Mouse (Mus musculus) CD4-positive, CD25-positive, alpha-beta regulatory T cell, adult 2 months (primary cell): ENCODE measurements around the gene Usp24.
A peak's percentile ranks its signal among the peaks of the same experiment; 100 is the strongest.

ENCODE experiments used
- DNase-seq: peaks from one replicate; pipeline ENCODE4 v3.0.0-alpha.2; 2012; ENCODE audit warnings: low read depth, low spot score

Gene Usp24

DNA sequence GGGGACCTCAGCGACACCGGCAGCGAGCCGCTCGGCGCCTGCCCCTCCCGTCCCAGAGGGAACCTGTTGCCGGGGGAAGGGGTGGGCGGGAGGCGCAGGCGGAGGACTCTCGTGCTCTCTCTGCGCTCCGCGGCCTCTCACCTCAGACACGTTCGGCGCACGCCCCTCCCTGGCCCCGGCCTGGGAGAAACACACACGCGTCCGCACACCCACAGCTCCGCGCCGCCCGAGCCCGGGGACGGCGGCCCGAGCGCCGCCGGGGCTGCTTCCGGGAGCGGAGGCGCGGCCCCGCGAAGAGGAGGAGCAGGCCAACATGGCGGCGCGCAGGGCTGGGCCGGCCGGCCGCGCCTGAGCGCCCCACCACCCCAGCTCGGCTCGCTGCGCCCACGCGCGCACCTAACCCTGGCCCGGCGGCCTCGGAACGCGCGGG is at the start of gene Usp24:
TSS of gene Usp24 (plus strand) at position 293 of the 430 bp plus-strand sequence.
- peak; percentile 86 for DNase-seq

DNA sequence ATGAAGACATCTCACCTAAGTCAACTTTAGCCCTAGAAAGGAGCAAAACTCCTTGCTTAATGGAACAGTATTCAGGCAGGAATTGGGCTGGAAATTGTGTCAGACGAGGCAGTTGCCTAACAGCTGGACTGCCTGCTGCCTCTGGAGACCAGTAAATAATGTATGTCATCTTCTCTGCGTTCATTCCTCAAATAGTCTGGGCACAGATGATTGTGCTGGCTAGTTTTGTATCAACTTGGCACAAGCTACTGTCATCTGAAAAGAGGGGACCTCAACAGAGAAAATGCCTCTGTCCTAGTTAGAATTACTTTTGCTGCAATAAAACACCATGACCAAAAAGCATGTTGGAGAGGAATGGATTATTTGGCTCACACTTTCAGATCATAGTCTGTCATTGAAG is 39.1 kb upstream of the Usp24 start:
- DNase-seq, result no peak

DNA sequence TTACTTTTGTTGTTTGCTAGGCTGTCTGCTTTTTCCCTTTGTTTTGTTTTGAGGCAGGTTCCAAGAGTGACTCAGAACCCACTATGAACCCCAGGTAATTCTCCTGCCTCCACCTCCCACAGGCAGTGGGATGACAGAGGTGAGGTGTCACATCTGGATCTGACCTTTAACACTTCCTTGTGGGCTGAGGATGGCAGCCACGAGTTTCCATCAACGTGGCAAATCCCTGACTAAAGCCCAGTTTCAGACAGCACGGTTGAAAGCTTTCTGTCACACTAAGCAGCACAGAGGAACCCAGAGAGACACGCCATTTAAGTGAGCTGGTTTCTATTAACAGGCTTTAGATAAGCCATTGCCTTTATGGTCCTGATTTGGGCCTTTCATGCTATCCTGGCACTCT is 36.8 kb upstream of the Usp24 start:
- no peak for DNase-seq

DNA sequence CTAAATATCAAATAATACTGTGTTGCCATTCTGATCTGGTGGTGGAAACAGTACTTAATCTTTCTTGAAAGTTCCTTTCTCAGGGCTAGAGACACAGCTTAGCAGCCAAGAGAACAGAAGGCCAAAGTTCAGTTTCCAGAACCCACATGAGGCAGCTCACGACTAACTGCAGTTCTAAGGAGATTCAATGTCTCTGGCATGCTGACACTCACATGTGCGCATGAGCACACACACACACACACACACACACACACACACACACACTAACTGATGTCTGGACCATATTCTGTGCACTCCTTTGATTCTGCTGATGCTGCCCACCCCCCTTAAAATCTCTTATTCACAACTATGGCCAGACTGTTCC is 34.9 kb upstream of the Usp24 start:
- DNase-seq, result peak; percentile 20

DNA sequence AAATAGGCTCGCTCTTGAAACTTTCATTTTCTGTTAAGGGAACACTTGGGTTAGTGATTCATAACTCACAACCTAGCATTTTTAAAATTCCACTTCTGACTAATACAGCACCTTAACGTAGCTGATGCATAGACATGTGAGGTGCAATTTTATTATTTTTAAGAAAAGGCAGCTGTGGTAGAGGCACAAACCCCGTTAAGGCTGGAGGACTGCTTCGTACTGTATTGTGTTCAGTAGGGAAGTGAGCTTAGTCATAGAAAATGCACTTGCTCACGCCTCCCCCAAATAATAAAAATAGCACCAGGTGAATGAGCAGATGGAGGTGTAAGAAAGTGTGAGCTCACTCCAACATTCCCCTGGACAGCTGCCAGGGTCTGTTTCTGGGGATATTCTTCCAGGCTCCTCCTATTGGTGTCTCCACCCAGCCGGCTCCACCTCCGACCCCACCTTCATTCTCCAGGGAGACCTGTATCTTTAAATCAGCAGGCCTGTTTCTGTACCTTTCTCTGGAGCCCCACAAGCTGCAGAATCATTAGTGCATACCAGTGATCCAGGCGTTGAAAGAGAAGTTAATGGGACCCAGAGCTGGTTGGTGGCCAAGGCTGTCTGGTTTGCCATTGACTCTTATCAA is 34.4 kb upstream of the Usp24 start:
- no peak for DNase-seq

DNA sequence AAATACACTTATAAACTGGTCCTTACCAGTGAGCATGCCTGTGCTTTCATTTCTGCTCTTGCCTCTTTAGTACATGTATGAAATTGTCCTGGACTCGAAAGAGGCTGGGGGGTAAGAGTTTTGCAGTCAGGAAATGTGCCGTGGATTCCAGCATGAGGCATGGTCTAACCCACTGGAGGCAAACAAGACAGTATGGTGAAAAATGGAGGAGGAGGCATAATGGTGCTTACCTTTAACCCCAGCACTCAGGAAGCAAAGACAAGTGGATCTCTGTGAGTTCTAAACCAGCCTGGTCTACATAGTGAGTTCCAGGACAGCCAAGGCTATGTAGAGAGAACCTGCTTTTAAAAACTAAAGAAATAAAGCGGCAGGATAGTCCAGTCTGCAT is 33.9 kb upstream of the Usp24 start:
- DNase-seq, result no peak

DNA sequence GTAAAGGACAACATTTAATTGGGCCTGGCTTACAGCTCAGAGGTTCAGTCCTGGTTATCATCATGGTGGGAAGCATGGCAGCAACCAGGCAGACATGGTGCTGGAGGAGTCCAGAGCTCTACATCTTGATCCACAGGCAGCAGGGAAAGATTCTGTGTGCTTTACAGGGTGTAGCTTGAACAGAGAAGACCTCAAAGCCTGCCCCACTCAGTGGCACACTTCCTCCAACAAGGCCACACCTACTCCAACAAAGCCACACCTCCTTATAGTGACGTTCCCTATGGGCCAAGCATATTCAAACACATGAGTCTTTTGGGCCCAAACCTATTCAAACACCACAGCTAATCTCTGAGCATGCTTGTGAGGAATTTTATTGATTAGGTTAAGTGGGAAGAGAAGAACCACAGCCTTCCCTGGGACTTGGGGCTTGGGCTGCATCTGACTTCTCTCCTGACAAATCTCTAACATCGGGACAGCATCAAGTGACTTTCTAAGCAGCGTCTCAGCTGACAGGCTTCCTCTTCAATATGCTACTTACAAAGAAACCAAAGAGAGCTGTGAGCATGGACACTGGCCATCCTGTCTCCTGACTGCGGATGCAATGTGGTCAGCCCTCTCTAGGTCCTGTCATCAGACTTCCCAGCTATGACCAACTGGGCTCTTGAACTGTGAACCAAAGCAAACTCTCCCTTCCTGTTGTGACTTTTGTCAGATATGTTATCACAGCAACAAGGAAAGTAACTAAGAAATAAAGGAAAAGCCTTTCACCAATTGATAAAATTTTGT is 28.9 kb upstream of the Usp24 start:
- DNase-seq, result no peak

DNA sequence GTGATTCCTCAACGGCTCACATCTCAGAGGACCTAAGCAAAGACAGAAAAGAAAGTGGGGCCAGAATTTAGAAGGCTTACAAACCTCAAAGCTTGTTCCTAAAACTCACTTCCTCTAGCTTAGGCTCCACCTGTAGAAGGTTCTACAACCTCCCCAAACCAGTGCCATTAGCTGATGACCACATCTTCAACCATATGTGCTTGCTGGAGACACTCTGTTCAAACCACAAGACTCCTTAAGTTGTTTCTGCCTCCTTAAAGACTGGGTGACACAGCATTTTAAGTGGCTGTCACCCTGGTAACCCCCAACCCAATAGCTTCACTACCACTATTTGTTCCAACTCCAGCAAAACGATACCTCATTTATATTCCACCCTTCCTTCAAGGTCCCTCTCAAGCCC is 25.8 kb upstream of the Usp24 start:
- no peak for DNase-seq

DNA sequence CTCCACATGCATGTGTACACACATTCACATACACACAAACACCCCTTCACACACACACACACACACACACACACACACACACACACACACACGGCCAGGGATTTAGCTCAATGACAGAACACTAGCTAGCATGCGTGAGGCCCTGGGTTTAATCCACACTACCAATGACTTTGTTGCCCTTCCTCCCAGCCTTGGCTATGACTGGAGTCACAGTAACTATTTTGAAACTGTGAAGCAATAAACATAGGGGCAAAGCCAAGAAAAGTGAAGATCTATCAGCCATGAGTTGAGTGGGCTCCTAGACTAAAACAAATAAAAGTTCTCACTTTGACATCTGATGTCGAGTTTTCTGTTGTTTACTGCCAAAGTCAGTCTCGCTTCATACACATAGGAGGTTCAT is 23.2 kb upstream of the Usp24 start:
- no peak for DNase-seq

DNA sequence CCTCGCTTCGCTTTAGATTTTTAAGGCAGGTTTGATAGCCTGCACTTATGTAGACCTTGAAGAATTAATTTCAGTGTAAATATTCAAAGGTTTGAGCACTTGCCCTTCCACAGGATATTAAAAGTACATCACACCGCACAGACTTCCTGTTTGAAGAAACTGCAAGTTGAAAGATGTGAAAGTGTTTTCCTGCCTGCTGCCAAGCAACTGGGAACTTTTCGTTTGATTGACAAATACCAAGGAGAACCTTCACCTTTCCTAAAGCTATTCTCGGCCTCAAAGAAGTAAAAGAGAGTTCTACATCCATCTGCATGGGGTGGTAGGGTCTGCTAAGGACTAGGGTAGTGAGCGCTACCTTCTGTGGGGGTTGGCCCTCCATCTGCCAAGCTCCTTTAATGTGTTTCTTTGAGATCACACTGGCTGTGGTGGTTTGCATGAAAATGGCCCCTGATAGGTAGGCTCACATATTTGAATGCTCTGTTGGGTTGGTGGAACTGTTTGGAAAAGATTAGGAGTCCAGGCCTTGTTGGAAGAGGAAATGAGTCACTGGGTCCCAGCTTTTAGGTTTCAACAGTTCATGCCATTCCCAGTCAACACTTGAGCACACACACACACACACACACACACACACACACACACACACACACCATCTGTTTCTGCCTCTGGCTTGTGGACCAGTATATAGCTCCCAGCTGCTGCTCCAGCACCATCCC is 22.5 kb upstream of the Usp24 start:
- peak; percentile 69 for DNase-seq

DNA sequence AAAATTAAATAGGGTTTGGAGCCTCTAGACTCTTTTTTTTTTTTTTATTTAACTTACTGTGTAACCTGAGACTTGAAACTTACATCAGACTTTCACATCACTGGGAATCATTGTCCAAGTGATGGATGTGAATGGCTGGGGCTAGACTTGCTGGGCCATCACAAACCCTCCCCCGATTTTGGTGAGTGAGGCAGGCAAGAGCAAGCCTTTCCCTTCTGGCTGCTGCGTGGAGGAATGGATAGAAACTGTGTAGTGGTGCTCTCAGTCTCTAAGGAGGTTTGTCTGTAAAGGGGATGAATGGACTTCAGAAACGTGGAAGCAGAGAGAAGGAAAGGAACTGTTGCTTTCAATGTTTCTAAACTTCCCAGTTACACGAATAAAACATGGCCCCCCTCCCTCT is 20.3 kb upstream of the Usp24 start:
- no peak for DNase-seq

DNA sequence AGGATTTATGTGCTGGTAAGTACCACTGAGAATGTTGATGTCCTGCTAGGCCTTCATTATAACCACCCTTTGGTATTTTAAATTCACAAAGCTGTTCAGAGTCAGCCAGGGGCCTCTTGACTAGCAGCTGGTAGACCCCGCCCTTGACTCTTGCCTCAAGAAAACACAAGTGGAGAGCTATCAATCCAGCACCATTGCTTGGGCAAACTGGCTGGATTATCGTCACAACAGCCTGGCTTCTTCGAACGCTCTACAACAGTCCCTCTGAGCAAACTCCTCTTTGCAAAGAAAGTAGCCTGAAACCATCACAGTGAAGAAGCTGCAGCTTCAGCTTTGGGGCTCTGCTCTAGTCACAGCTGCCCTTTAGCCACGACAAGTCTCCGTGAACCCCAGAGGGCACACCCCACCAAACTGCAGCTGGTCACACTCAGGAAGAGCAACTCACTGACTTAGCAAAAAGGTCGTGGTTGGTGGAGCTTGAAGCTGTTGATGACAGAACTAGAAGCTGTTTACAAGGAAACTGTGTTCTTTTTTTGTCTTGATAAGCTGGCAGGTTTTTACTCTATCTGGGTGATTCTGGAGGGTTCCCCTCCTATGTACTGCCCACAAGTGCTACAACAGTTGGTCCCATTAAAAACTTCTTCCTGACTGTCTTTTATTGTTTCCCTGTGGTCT is 19.5 kb upstream of the Usp24 start:
- no peak for DNase-seq

DNA sequence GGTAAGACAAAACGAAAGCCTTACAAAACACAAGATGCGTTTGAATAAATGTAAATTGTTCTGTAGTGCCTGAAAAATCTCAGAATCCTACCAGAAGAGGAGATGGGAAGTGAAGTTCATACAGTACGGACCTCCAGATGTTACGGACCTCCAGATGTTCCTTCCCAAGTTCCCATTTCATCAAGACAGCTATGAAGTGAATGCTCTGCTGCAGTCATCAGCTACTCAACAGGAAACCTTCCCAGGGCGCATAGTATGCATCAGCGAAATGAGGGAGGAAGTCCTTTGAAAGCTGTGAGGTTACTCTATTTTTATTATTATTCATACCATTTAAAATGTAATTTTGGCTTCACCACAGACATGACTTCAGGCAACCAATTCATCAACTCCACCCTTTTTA is 14.7 kb upstream of the Usp24 start:
- no peak for DNase-seq

DNA sequence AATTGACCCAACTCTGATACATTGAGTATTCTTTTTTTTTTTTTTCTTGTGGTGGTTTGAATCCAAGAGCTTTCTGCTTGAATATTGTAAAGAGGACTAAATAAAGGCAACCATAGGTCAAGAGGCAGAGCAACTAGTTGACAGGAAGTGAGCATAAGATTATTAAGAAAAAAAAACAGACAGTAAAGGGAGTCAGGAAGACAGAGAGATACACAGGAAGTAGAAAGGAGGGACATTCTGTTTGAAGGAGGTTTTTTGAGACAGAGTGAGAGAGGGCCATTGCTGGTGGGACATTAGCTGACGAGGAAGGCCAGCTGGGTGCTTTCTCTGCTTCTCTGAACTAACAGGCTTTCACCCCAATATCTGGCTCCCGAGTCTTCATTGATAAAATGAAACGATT is 7.9 kb upstream of the Usp24 start:
- no peak for DNase-seq

DNA sequence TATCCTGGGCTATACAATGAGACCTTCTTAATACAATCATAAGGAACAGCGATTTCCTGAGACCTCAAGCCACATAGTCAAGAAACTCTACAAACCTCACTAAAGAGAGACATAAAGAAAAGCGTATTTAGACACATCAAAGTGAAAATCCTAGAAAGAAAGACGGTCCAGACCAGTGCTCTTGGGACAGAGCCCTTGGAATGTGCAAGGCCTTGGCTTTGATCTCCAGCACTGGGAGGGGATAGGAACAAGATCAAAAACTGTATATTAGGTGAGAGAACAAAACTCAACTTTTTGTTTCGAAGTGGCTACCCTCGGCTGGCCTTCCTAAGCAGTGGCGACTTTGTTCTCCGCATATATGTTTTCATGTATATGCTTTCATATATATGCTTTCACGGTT is 3.4 kb upstream of the Usp24 start:
- DNase-seq, result no peak

DNA sequence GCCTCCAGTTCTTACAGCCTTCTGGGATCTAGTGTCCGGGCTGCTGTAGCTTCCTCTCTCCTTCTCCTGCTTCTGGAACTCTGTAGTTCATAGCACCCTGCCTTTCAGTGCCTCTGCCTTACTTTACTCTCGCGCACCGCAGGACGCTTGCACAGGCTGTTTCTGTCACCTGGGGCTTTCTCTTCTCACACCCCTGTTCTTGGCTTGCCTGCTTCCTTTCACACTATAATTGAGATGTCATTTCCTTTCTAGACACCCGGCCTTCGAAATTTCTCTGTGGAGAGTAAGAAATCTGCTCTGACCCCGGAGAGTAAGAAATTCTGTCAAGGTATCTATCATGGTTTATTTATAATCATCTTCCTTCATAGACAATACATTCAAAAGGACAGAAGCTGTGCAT is 2.9 kb upstream of the Usp24 start:
- DNase-seq, result peak; percentile 33

DNA sequence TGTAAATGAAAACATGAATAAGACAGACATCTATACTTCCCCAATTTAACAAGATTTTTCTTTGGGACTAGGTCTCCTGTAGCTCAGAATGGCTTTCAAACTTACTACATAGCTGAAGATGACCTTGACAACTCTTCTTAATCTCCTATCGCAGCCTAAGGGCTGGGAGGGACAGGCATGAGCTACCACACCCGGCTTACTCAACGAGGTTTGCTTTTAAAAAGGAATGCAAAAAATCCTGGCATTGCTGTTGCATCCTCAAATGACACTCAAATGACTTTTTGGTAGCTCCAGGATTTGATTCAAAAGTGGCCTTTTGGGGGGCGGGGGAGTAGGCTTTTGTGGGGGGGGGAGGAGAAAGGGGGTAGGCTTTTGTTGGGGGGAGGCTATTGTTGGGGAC is 2.1 kb upstream of the Usp24 start:
- DNase-seq, result no peak

DNA sequence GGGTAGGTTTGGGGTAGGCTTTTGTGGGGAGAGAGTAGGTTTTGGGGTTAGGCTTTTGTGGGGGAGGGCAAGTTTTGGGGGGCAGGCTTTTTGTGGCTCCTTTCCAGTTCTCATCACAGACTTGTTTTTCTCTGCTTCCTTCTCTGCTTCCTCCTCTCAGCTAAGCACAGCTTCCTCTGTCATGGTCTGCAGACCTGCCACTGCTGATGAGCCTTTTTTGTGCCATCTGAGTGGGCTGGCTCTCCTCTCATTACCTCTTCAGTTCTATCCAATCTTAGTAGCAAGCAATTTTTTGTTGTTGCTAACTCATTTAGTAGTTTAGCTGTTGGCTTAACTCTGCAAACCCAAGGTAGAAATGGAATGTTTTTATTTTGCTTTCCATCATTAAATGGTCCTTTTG is 1.7 kb upstream of the Usp24 start:
- peak; percentile 43 for DNase-seq

DNA sequence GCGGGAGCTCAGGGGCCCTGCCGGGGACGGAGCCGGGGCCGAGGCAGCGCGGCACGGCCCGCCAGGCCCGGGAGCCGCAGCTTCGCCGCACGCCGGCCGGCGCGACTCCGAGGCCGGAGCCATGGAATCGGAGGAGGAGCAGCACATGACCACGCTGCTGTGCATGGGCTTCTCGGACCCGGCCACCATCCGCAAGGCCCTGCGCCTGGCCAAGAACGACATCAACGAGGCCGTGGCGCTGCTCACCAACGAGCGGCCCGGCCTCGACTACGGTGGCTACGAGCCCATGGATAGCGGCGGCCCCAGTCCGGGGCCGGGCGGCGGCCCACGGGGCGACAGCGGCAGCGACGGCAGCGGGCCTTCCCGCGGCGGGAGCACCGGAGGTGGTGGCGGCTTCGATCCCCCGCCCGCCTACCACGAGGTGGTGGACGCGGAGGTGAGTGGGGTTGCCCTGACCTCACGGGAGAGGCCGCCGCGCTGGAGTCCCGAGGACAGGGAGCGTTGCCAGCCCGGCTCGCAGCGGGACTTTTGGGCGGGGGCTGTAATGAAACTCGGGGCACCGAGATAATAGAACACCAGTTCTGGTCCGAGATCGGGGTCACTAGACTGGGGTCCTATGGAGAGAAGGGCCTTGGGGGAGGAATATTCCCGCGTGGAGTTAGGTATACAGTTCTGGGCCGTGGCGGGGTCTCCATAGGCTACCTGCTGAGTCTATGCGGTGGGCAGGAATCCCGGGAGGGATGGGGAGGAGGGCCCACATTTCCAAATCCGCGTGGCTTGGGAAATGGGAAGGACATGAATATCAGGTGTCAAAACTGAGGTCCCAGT is 552 bp downstream of the Usp24 start:
- DNase-seq, result peak; percentile 55

DNA sequence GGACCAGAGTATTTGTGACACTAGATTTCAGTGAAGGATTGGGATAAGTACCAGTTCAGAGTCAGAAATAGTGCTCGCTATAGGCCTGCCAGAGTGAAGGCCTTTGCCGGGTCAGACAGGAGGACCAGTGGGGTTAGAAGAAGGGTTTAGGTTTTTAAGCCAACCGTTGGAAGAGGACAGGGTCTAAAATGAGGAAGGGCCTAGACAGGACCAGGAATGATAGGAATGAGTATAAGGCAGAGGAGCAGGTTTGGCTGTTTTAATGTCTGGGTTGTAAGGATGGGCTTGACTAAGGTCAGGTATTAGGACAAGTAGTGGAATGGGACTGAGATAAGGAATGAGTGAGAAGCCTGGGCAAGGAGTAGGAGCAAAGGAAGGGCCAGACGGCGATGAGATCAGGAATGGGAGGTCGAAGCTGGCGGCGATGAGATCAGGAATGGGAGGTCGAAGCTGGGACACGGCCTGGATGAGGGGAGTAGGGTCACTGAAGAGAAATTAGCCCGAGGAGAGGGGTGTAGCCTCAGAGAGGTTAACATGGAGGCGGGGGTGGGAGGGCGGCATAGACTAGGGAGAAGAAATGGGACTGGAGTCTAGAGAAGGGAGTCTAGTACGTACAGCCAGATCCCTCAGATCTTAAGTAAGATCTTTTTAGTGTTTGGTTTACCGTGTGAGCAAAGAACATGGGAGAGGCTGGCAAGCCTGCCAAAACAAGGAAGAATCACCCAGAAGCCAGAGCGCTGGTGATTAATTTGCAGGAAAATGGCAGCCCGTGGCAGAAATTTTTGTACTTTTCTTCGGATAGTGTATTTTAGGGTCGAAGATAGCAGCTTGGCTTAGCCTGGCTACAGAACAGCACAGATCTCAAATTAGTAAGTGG is 1.4 kb downstream of the Usp24 start:
- no peak for DNase-seq
